Mouse (Mus musculus) hindlimb bud, embryonic 11.5 days (tissue): ENCODE measurements at regions not wholly inside any gene's neighbourhood (a gene's known extent, or its start where the extent isn't known, plus 50 kb on each side); places are given as distances from the start of the nearest gene placed in this dataset.

Experiments
- DNase-seq: peaks from one replicate; pipeline ENCODE4 v3.0.0-alpha.2; 2012; ENCODE audit warnings: low read depth, low spot score; ENCODE audit errors: extremely low spot score

DNA sequence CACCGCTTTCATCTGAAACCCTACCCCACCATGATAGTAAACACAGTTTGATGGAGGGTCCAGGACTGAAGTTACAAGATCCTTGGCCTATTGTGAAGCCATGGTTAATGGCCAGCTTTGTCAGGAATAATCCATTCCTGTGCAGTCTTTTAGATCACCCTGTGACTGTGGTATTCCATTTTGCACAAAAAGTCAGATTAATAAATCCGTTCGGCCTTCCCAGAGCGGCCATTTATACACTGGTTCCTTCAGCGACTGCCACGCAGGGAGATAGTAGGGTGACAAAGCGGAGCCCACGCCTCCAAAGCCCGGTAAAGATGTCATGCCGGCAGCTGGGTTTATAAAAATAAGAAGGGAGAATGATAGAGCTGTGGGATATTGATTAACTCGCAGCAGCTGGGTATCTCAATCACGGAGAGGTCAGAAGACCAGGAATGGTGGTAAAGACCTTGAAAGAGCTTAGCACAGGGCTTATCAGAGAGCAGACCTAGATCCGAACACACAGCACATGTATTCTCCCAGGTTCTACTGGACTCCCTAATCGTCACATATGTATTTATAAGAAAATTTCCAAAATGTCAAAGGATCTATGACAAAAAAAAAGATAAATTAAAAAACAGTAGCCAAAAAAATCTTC lies 440.5 kb downstream of the Efnb2 start:
- no peak for DNase-seq

DNA sequence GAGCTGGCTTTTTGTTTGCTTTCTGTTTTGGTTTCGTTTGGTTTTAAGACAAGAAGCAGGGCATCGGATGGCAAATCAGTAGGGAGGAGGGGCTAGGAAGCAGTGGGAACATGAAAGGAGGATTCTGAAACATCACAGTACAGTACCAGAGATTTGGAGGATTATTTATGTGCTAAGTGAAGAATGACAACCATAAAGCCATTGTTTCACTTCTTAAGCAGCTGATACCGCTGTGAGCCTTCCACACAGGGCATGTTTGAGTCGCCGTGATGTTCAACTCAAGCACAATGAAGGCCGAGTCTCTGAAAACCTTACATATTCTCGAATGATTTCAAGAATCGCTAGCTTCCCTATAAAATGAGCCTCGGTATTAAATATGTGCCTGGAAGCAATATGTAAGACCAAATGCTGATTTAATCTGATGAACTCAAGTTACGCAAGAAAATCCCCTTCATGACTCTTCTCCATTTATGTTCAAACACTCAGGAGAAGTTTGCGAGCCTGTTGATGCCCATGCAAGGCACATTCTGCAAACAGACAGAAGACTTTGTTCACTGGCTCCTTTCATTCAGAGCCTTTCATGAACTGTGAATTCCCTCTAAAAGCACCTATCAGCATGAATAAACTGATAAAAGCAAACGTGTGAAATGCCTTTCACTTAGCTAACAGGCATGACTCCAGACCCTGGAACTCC lies 441.2 kb downstream of the Efnb2 start:
- DNase-seq: no peak

DNA sequence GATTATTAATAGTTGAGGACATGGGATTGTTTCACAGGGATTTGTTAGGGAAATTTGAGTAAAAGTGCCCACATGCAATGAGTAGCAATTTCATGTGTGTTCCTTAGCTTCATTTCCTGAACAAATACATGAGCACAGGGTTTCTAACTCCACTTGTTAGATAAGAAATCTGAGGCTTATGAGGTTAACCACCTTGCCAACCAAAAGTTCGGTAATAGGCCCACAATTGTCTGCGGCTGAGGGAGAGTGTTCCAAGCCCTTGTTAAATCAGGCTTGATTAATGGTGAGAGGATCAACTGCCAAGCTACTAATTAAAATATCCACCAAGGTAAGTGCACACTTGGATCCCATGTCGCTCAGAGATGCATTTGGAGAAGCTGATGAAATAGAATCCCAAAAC lies 468.0 kb downstream of the Efnb2 start:
- no peak for DNase-seq

DNA sequence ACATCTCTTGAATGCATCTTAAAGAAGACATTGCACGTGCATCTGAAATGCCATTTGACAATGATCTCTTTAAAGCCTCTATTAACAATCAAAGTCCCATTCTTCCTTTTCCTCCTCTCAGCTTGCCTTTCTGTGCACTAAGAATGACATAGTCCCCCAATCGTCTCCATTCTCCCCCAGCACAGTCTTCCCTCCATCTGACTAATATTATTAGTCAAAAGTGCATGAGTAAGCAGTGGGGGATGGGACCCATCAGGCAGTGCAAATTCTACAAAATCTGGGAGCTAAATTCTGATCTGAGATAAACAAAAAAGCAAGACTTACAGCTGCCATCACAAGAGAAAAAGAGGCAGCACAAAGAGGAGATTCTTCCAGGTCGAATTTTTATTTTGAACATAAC lies 475.0 kb downstream of the Efnb2 start:
- DNase-seq: no peak

DNA sequence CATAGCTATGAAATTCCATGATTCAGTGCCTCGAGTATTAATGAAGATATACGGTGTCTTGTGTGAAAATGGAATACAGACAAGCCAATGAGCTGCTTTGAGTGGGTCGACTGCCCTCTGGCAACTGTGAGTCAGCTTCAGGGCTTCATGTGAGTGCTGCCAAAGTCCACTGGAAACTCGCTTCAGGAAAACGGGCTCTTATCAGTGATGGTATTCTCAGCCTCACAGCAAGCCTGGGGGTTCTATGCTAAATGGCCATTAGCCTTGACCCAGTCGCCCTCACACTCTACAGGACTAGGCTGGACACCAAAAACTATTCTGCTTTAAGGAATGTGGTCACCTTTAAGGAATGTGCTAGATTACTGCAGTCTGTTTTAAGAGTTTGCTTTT lies 477.8 kb downstream of the Efnb2 start:
- no peak for DNase-seq

DNA sequence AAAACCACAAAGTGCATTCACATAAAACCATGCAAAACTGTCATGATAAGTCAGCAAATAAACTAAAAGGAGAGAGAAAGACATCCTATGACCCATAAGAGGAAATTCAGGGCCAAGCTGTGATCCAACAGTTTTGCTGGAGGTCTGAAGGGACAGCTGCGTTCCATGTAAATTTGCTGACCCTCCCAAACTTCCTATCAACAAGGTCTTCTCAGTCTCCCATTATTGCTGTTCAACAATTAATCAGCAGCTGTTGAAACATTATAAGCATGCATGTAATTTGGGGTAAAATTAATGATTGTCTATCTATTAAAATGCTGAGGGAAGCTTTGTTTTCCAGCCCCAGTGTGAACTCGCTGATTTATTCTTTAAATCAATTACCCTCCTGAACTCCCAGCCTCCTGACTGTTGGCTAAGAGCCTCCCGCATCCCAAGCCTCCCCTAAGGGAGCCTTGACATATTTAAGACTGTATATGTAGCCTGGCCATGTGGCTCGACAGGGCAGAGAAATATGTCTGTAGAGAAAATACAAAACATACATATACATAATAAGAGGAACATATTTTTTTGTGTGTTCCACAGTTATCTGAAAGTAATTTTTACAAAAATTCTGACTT lies 478.3 kb downstream of the Efnb2 start:
- no peak for DNase-seq

DNA sequence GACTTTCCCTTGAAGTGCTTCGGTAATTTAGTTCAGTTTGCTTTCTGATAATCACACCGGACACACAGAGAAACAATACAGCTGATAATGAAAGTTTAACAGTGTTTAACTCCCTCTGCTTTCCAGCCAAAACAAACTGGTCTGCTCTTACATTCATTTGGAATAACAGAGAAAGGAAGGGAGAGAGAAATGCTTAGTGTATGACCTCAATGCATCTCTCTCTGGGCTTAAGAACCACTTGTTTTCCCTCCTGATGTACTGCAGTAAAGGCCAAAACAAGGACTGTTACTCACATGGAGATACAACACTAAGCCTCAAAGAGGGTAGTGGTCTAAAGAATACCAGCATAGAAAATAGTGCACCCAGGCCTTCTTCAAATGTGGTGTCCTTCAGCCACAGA lies 478.9 kb downstream of the Efnb2 start:
- no peak for DNase-seq

DNA sequence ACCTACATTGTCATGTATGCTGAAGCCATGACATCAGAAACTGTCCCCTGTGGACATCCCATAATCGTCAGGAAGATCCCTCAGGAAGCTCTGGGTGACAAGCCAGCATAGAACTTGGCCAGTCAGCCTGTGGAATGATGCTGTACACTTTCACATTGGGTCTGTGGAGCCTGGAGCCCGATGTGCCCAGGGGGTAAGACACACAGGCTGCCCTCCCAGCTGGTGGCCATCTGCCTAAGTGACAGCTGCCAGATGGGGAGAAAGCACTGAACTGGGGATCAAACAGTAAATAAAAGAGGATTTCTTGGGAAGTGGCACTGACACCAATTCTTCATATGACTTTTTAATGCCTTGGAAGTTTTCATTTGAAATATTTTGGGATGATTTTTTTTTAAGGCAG lies 486.8 kb downstream of the Efnb2 start:
- no peak for DNase-seq

DNA sequence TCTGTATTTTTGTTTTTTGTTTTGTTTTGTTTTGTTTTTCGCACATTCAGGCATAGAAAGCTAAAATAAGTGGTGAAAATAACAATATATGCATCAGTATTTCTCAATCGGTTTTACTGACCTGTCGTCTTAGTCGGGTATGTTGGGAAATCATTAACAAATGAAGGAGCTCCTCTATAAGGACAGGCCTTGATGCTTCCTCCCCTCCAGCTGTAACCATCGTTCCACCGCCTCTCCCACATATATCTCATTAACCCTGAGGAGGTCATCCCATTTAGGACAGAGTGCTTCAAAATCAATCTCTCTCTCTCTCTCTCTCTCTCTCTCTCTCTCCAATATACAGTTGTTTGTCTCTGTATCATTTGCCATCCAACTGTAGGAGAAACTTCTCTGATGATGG lies 492.4 kb downstream of the Efnb2 start:
- DNase-seq: no peak

DNA sequence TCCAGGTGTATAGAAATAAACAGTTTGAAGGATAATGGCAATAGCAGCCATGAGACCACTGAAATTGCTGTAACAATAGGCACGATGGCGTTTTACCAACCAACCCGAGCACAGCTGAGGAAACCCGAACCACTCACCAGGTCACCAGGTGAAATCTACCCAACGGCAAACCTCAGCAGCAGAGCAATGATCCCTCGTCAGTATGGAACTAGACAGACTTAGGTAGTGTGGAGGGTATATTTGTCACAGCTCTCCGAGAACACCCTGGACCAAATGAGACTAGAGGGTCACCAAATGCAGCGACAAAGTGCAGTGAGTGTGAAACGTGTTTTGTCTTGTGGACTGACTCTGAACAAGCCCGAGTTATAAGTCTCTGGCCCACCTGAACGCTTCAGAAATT lies 492.8 kb downstream of the Efnb2 start:
- DNase-seq: no peak

DNA sequence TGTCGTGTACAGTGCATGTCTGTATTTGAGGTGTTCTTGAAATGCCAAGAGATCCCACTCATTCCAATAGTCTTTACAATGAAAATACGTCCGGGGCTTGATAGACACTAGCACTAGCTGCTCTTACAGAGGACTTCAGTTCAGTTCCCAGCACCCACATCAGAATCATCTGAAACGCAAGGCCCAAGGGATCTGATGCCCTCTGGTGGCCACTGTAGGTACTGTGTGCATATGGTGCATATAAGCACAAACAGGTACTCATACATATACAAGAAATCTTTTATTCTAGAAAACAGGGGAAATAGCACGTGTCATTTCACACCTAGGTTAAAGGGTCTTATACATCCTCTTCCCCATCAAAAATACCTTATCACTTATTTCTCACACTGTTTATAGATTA lies 513.5 kb downstream of the Efnb2 start:
- no peak for DNase-seq

DNA sequence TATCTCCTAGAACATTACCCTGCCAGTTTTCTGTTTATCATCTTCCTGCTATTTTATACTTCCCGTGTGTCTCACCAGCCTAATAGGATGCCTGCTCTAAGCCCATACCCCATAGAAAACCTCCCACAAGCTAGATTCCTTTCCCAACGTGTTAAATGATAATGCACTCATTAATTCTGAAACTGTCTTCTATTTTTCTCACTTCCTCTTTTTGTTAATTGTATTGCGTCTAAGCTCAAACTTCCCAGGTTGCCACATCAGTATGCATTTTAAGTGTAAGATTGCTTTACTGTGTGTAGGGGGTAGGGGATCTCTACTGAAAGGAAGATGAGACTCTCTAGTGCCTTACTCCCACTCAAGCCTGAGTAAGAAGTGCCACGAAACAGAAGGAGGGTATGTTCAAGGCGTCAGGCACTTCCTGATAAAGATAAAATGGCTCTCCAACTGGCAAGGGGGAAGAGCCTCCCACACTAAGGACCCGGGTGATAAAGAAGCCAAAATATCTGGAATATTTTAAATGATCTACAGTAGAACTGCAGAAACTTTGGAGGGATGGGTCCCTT lies 518.0 kb downstream of the Efnb2 start:
- no peak for DNase-seq

DNA sequence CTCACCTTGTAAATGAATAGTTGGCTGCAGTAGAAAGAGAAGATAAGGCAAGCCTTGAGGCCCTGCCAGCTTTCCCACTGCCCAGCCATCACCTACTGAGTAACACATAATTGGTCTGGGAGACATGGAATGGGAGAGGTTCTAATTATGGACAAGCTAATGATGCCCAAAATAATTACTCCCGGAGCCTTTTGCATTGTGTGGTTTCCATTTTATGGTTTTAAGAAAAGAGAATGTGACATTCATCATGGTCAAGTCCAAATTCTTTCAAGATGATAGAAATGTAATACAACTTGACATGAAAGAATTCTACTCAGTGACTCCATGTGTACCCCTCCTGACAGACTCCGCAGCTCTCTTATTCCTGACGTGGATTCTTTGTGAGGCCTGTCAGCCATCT lies 518.6 kb downstream of the Efnb2 start:
- DNase-seq: no peak

DNA sequence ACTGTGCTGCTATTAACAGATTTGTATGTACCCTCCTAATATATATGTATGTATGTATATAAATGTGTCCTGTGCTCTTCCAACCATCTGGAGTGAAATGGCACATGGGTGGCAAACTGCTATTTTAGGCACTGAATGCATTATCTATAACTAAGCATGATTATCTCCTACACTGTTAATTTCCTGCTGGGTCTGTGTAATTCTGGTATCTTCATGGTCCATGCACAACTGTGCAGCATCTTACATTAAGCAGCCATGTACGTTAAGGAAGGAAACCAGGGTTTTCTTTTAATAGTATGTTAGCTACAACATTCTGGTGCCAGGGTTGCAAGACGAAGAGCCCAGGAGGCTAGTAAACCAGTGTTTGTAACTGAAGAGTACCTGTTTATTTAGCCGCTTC lies 521.3 kb downstream of the Efnb2 start:
- DNase-seq: no peak

DNA sequence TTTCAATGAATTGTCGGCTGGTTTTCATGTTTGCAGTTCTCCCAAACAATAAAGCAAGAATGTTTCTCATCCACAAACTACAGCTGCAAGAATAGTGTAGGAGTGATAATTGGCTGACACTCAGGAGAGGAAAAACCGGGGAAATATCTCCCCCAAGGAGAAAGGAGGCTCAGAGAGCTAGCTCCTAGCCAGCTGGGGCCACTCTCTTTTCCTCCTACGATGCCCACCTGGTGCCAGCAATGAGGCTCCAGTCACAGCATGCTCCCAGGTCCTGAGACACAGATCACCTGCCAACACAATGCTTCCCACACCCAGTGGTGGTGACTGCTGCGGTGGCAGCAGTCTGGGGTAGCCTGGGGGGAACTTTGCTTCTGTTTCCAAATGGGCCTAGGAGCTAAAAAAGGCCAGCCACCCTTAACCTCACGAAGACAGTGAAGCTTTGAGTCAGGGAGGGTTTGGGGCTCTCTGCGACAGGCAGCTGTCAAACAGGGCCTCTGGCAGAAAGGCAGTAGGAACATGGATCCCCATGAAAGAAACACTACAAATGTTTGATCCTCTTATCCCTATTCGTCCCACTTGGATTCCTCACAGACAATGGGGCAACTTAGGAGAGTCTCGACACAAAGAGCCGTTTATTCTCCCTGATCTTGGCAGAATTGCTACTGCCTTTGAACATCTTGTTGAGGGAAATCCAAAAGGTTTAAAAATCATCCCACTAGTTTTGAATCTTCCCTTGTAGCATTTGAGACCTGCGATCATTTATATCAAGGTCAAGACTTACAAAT lies 527.8 kb downstream of the Efnb2 start:
- DNase-seq: no peak

DNA sequence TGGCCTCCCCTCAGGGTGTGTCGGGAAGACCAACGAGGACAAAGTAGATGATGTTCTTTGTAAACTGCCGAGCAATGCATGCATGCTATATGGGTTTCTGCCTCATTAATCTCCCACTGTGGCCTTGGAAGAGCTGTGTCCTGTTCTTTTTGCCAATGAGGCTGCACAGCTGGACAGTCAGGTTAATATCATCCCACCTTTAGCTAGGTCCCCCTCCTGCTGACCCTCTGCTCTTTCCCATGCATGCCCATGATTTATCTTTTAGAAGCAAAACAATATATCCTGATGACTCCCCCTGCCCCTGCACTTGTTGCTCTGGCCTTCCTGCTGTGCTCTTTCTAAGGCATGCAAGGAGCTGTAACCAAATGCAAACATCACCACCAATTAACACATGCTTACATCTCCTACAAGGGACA lies 529.1 kb downstream of the Efnb2 start:
- DNase-seq: no peak

DNA sequence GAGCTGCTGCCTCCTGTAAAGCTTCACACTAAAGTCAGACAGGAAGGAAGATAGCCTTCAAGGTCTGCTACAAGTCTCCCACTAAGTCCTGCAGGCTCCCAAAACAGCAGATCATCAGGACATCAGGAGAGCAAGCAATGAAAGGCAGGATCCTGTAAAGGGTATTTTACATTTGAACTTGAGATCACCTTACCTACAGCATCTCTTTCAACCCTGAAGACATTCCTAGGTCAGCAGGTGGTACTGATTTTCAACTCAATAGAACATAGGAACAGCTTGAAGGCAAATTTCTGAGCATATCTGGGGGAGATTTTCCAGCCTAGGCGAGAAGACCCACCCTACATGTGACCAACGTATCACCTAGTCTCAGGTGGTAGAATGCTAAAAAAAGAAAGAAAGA lies 530.2 kb downstream of the Efnb2 start:
- no peak for DNase-seq

DNA sequence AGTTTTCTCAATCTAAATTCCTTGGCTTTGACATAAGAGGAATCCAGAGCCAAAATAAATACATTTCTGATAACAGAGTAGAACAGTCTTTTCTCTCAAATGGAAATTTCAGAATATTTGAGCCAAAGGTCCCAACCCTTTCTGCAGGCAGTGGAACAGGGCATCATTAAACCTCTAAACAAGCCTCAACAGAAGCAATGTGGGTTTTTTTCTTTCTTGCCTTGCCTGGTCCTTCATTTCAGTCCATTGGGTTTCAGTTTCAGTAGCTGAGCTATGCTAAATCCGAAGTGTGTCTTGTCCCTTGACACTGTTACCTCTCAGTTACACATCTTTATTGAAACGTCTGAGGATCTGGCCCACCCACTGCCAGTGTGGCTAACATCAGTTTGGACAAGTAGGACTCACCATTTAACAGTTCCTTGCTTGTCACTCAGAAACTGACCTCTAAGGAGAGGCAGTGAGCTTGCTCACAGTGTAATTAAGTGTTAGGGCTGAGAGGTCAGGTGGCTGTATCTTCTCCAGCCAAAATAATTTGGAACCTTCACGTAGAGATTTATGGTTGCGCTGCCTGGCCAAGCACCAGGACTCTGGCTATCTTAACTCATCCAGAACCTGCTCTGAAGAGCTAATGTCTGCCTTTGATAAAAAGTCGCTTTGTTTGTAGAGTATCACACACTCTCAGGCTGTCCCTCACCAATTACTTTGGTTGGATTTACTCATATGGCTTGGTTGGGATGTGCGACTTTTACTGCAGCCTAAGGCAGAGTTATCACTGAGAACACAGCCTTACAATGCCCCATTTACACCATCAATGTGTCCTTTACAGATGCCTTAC lies 545.2 kb downstream of the Efnb2 start:
- no peak for DNase-seq

DNA sequence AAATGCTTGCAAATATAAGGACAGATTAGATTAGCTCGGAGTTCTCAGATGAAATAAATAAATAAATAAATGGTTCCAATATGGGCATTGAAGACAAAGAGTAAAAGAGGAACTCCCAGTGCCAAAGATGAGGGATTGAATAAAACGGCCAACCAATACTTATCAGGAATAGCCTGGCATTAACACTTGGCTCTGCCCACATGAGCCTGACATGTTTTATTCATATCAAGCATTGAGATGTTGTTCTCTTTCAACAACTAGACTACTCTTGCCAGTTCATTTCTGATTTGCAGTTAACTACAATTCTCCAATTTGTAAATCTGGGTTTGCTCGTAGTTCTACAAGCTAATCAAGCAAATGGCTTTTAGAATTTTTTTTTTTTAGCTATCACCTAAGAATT lies 546.4 kb downstream of the Efnb2 start:
- no peak for DNase-seq

DNA sequence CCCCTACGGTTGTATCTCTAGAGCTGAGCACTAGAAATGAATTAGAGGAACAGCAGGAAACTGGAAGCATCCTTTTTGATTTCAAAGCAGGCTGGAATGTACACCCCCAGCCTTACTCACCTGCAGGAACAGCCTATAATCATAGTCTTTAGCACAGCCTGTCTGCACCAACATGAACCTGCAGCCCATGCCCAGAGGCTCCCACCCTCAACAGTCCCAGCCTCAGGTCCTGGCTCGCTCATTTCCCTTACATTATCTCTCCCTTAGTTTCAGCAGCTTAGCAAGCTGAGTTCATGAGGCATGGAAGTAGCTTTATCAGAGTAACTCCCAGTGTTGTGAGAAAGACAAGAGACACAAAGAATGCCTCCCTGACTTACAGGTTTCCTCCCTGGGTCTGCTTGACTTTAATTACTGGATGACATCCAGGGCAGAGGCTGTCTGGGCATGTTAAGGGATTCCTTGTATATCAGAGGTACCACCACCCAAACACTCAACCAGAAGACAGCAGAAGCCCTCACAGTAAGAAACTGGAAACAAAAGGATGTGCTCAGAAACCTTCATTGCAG lies 551.2 kb downstream of the Efnb2 start:
- DNase-seq: no peak
